Mouse (Mus musculus): ENCODE measurements around the gene Fv1.
A peak's percentile ranks its signal among the peaks of the same experiment; 100 is the strongest.

Gene Fv1

GRCm38 (mm10) chr4:147884138-147884537, 15.4 kb downstream of the Fv1 start:
- no peak for DNase-seq (ENCODE audit: low spot score)

GRCm38 (mm10) chr4:147886158-147886557, 17.4 kb downstream of the Fv1 start:
- no peak for DNase-seq (ENCODE audit: low spot score)

GRCm38 (mm10) chr4:147887277-147887676, 18.5 kb downstream of the Fv1 start:
- no peak for DNase-seq (ENCODE audit: low spot score)

GRCm38 (mm10) chr4:147888237-147888636, 19.5 kb downstream of the Fv1 start:
- no peak for DNase-seq (ENCODE audit: low spot score)

GRCm38 (mm10) chr4:147890341-147890740, 21.6 kb downstream of the Fv1 start:
- DNase-seq (ENCODE audit: low spot score) = no peak

- no peak for DNase-seq (ENCODE audit: low spot score)
Observed at GRCm38 (mm10) chr4:147895815-147896330, 27.1 kb downstream of the Fv1 start.

- no peak for DNase-seq (ENCODE audit: low spot score)
Observed at GRCm38 (mm10) chr4:147896411-147896810, 27.6 kb downstream of the Fv1 start.

- DNase-seq (ENCODE audit: low spot score) = no peak
Observed at GRCm38 (mm10) chr4:147897348-147897747, 28.6 kb downstream of the Fv1 start.

GRCm38 (mm10) chr4:147900452-147900851, 31.7 kb downstream of the Fv1 start:
- no peak for DNase-seq (ENCODE audit: low spot score)

GRCm38 (mm10) chr4:147902906-147903500, 34.2 kb downstream of the Fv1 start:
- DNase-seq (ENCODE audit: low spot score) = no peak

GRCm38 (mm10) chr4:147903601-147904000, 34.8 kb downstream of the Fv1 start:
- DNase-seq (ENCODE audit: low spot score) = no peak

GRCm38 (mm10) chr4:147904313-147905089, 35.7 kb downstream of the Fv1 start, which contains the start of gene Mfn2:
Mfn2 (minus strand) TSS chr4:147904704.
- DNase-seq (ENCODE audit: low spot score) = peak; percentile 94

- peak; percentile 12 for DNase-seq (ENCODE audit: low spot score)
Observed at GRCm38 (mm10) chr4:147905090-147905659, 36.4 kb downstream of the Fv1 start.

GRCm38 (mm10) chr4:147906230-147906629, 37.5 kb downstream of the Fv1 start:
- no peak for DNase-seq (ENCODE audit: low spot score)

GRCm38 (mm10) chr4:147909486-147909885, 40.7 kb downstream of the Fv1 start:
- no peak for DNase-seq (ENCODE audit: low spot score)

- DNase-seq (ENCODE audit: low spot score) = peak; percentile 70
Observed at GRCm38 (mm10) chr4:147918459-147919121, 49.8 kb downstream of the Fv1 start.

Data from embryo, embryonic 10.5 days (tissue).